Mouse (Mus musculus) left cerebral cortex, postnatal 25 days (tissue): ENCODE data around the gene Rnf43. TPM values are rescaled to one million over a fixed set of nuclear protein-coding genes. Genes with fewer than 3 reads are reported as not detected.

ENCODE experiments used
- DNase-seq, 2 experiments: peaks; one replicate each; pipeline ENCODE4 v3.0.0; 2022; ENCODE audit warnings: low spot score in 2 of 2, mixed read lengths in 1 of 2
- intact Hi-C: fragments of 180-260 bp; cut with DNase I; formaldehyde crosslinking; loops from one replicate; pipeline ENCODE4 v1.15.1; 2025
- total RNA-seq, 2 experiments: library from RNA; stranded (reverse); gene quantifications; 2 replicates each; pipeline ENCODE4 v1.2.3; 2021

Gene Rnf43
- total RNA-seq, 2 experiments from 2014 or later: 1.9 to 2.7 TPM

GRCm38 (mm10) chr11:87753255-87753654 is 90.7 kb downstream of the Rnf43 start:
- DNase-seq: no peak
- intact Hi-C loops: loop anchor here (10.0 kb wide), 1 partner anchor 538 kb away; no protein-coding TSS in a partner anchor

GRCm38 (mm10) chr11:87753891-87754501 is 91.5 kb downstream of the Rnf43 start:
- no peak for DNase-seq
- intact Hi-C loops: loop anchor here (10.0 kb wide), 1 partner anchor 539 kb away; no protein-coding TSS in a partner anchor

- intact Hi-C loops: loop anchor here (10.0 kb wide), 1 partner anchor 540 kb away; no protein-coding TSS in a partner anchor
- no peak for DNase-seq
These were observed 92.1 kb downstream of the Rnf43 start for GRCm38 (mm10) chr11:87754603-87755002.

GRCm38 (mm10) chr11:87755360-87756017 is 93.0 kb downstream of the Rnf43 start:
- peak in 1 of 2 experiments; percentile 39 for DNase-seq
- intact Hi-C loops: loop anchor here (10.0 kb wide), 1 partner anchor 541 kb away; no protein-coding TSS in a partner anchor

- no peak for DNase-seq
- intact Hi-C loops: loop anchor here (10.0 kb wide), 1 partner anchor 542 kb away; no protein-coding TSS in a partner anchor
These were observed 93.8 kb downstream of the Rnf43 start for GRCm38 (mm10) chr11:87756251-87756820.

- DNase-seq: no peak
- intact Hi-C loops: loop anchor here (10.0 kb wide), 1 partner anchor 542 kb away; no protein-coding TSS in a partner anchor
These were observed 94.8 kb downstream of the Rnf43 start for GRCm38 (mm10) chr11:87757001-87757954.

- DNase-seq: no peak
- intact Hi-C loops: loop anchor here (10.0 kb wide), 1 partner anchor 544 kb away; no protein-coding TSS in a partner anchor
These were observed 95.8 kb downstream of the Rnf43 start for GRCm38 (mm10) chr11:87758161-87758911.

GRCm38 (mm10) chr11:87758957-87759608 is 96.6 kb downstream of the Rnf43 start:
- intact Hi-C loops: loop anchor here (10.0 kb wide), 1 partner anchor 544 kb away; no protein-coding TSS in a partner anchor

GRCm38 (mm10) chr11:87759609-87760005 is 97.1 kb downstream of the Rnf43 start:
- intact Hi-C loops: loop anchor here (2.0 to 10.0 kb wide), 4 partner anchors 97 to 545 kb away; partner anchors contain the start of gene Rnf43
- DNase-seq: peak; percentile 48 to 79

More at GRCm38 (mm10) chr11:87758957-87759608, 96.6 kb downstream of the Rnf43 start:
- DNase-seq: no peak

- intact Hi-C loops: loop anchor here (2.0 to 5.0 kb wide), 3 partner anchors 98 to 163 kb away; partner anchors contain the start of gene Rnf43
- peak; percentile 75 to 91 for DNase-seq
These were observed 98.0 kb downstream of the Rnf43 start, which contains the start of gene Tspoap1 for GRCm38 (mm10) chr11:87760301-87761081. TSS of gene Tspoap1 (plus strand) at chr11:87760541.

GRCm38 (mm10) chr11:87761181-87761721 is 98.7 kb downstream of the Rnf43 start:
- intact Hi-C loops: loop anchor here (2.0 to 5.0 kb wide), 3 partner anchors 99 to 164 kb away; partner anchors contain the start of gene Rnf43
- peak in 1 of 2 experiments; percentile 34 for DNase-seq

GRCm38 (mm10) chr11:87761806-87762701 is 99.5 kb downstream of the Rnf43 start:
- DNase-seq: peak; percentile 39 to 63
- intact Hi-C loops: loop anchor here (2.0 to 5.0 kb wide), 4 partner anchors 25 to 165 kb away; partner anchors contain the start of genes Rnf43 and Supt4a

- peak; percentile 50 to 53 for DNase-seq
- intact Hi-C loops: loop anchor here (2.0 to 5.0 kb wide), 3 partner anchors 26 to 166 kb away; partner anchors contain the start of genes Rnf43 and Supt4a
These were observed 100.3 kb downstream of the Rnf43 start for GRCm38 (mm10) chr11:87762702-87763385.

- intact Hi-C loops: loop anchor here (2.0 to 5.0 kb wide), 3 partner anchors 27 to 166 kb away; partner anchors contain the start of genes Rnf43 and Supt4a
These were observed 101.0 kb downstream of the Rnf43 start for GRCm38 (mm10) chr11:87763511-87763987.

More at GRCm38 (mm10) chr11:87763511-87763987, 101.0 kb downstream of the Rnf43 start:
- DNase-seq: peak; percentile 84 to 93
